Mouse (Mus musculus): ENCODE measurements at regions not wholly inside any gene's neighbourhood (a gene's known extent, or its start where the extent isn't known, plus 50 kb on each side); places are given as distances from the start of the nearest gene placed in this dataset.

DNA sequence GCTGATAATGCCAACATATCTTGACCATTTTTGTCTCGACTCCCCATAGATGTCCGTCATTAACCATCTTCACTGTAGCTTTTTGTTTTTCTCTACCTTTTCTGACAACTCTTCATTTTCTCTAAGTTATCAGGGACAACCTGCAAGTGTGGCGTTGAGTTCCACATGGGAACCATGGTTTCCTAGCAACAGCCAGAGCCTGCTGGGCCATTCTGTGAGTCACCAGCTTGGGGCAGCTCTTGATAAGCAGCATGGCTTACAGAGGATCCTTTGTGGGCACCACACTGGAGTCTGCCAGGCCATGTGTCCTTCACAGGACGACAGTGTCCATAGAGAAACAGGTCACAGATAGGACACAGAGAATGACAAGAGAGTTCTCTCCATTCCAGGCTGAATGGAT lies 94.3 kb upstream of the Gm6657 start:
- DNase-seq = peak; percentile 55 to 65

DNA sequence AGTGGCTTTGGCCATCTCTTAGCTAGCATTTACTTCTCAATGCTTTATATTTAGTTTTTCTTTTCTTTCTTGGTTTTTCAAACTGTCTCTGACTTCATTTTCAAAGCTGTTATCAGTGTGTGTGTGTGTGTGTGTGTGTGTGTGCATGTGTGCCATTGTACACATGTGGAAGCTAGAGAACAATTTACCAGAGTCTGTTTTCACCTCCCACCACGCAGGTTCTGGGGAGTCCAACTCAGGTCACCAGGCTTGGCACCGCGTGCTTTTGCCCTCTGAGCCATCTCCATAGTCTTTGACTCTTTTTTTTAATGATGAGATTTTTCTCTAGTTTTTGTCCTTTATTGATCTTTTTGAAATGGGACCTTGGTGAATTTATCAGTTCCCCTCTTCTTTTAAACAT lies 93.3 kb upstream of the Gm6657 start:
- no peak for DNase-seq

DNA sequence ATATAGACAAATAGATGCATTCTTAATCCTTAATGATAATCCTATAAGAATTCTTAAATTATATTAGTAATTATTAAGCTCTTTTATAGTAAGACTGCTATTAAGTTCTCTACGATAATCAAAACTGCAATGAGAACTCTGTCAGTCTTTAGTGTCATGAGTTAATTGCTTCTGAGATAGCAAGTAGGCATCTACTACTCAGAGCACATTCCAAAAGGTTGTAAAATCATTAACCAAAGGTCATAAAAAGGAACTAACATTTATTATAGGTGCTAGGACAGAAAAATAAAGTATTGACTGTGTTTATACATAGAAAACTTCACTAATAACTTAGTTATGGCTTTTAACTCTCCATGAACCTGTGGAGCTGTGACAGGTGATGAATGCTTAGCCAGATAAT lies 84.1 kb upstream of the Gm6657 start:
- DNase-seq = no peak

DNA sequence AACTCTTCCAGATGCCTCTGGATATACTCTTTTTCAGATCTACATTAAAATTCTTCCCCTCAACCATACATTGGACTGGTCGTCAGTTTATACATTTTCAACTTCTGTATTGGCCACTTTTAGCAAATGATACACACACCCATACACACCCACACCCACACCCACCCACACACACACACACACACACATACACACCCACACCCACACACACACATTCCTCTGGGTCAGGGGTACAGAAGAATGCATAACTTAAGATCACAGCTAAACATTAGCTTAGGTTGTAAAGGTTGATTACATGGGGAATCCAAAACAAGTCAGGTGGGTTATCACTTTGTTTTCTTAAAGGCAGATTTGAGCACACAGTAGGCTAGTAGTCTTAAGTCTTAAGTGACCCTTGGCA lies 75.9 kb upstream of the Gm6657 start:
- DNase-seq = no peak

DNA sequence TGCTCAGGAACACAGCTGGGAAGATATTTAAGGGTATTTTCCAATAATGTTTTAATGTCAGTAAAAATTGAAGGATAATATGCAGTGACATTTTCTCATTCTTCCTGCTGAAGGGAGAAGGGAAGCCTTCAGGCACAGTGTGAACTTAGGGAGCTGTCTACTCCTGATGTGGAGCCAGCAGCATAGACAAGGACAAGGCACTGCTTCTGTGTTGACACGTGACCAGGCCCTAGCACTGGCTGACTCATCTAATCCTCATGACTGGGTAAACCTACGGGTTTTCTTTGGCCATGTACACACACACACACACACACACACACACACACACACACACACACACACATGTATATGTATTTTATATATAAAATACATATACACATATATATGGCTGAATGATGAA lies 74.8 kb upstream of the Gm6657 start:
- DNase-seq = no peak

DNA sequence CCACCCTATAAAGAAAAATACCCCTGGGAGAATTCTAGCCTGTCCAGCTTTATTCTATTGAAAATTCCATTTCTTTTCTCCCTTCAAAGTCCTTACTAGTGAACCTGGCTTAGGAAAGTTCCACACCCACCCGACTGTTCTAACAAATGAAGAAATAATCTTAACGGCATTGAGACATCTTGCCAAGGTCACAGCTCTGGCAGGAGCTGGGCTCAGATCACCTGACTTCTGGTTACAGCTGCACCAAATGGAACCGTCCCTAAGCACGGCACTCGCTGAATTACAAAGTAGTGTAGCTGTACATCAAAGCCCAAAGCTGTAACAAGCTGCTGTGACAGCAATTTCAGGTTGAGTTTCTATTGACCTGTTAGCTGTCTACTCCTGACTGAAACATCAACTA lies 74.2 kb upstream of the Gm6657 start:
- no peak for DNase-seq

DNA sequence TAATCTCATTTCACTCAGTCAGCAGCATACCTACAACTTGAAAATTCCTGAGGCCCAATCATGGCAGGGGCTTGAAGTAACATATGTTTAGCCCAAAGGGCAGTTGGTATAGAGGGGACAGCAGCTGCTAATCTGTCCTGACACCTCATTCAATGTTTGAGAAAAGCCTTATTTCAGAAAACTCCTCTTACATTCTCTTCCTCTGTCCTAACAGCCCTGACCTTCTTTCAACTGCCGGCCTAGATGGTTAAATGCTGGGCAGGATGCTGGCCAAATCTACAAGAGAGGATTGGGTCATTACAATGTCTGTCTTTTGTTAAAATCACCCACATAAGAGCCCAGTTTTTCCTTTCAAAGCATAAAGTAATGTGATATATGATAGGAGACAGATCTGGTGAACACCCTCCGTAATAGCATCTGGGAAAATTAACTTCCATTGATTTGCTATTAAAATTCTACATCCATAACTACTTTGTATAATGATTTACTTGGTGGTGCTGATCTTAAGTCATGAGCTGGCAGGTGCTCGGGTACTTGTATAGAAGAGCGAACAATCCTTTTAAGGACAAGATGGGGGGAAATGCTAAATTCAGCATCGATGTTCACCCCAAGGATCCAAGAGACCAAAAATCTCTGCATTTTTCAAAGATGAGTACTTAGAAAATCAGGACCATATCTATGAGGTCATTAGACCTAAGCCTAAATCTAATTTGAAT lies 64.8 kb upstream of the Gm6657 start:
- no peak for DNase-seq

DNA sequence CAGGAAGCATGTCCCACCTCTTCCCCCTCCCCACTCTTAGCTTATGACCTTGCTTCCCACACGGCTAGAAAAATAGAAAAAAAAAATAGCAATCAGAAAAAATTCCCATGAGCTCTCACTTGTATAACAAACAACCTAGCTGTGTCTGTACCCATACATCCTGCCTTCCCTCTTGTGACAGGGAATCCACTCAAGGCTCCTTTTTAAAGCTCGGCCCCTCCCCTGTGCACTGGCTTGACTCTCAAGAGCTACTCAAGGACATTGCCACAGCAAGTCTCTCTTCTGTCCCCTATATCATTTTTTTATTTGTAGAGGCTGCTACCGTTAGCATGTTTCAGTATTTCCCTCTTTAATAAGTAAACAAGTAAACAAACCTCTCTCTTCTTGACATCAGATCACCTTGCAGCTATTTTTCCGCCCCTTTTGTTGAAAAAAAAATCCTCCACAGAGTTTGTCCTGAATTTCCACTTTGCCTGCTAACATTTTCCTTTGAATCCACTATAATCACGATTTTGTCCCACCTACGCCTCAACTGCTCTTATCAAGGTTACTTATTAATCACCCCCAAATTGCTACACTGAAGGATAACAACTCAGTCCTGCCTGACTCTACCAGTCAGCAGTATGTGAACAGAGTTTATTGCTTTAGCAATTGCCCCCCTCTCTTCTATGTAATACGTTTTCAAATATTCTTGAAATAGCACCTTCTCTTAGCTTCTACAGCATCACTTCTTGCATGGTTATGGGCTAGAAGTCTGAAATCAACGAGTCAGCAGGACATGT lies 61.8 kb upstream of the Gm6657 start:
- no peak for DNase-seq

DNA sequence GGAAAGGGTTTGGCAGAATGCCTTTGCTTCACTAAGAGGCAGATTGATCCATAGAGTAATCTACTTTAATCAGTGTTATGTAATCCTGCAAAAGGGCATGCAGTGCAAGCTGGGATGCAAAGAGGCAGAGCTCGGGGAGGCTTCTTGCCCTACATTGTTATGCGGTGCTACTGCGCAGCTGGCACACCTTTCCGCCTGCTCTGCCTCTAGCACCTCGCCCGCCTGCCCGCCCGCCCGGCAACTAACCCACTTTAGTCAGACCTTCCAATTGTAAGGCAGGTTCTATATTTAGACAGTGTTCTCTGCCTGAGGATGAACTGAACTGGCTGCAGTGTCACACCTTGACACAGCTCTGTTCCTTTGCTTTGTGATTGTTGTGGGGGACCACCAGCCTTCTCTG lies 60.7 kb upstream of the Gm6657 start:
- DNase-seq = peak; percentile 44 to 62

DNA sequence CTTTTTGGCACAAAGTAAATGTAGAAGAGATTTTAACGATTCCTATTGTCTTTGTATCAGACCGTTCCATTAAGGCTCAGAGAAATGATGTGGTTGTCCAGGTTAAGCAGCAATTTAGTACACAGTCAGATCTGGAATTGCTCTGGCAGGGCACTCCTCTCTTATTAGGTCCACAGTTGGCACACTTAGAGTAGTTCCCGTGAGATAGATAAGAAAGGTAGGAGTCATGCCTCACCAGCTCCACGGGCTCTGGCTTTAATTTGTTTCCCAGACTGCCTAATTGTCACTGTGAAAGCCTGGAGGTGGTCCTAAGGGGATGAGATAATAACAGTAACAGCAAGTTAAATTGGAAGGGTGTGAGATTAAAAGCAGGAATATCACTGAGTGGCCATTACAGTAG lies 60.1 kb upstream of the Gm6657 start:
- no peak for DNase-seq

DNA sequence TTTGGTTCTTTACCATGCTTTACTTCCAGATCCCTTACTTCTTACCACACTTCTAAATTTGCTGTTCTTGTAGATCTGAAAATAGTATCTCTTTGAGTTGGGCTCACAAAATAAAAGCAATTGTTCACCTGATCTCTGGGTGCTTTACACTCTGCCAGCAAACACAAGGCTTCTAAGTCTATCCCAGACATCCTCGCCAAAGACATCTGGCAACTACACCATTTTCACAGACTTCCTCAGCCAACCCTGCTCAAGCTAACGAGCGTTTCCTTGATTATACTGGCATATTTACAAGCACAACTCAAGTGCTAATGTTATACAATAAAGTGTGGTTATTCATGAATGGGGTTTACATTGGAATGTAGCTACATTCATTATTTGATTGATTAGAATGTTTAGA lies 56.8 kb upstream of the Gm6657 start:
- DNase-seq = no peak

DNA sequence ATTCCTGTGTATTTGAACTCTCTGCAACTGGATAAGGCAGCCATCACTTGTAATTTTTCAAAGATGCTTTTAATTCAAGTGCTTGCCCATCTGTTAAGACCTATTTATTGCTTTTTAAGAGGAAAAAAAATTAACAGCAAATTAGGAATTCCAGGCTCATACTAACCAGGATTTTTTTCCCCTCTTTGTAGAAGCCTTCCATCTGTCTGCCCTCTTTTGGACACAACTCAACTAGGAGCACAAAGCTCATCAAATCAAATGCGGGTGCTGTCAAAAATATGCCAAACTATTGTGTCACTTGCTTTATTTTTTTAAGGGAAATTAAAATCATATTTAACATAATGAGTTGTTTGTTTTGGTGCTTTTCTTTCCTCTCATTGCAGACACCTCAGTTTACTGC lies 55.6 kb upstream of the Gm6657 start:
- DNase-seq = no peak

Measured in cerebellum, postnatal 25 days (tissue).